Mouse (Mus musculus) E14TG2a.4 (cell line): Measurements from ENCODE around the gene Ube2g1.
A peak's percentile ranks its signal among the peaks of the same experiment; 100 is the strongest.

Experiments
- H3K27me3 ChIP-seq: 2 replicates; pipeline ENCODE4 v1.6.1; 2014; ENCODE audit warnings: low read length, control low read depth; ENCODE audit not compliant: insufficient read depth
- H3K36me3 ChIP-seq: 2 replicates; pipeline ENCODE4 v1.6.1; 2014; ENCODE audit warnings: low read length, control low read depth; ENCODE audit not compliant: insufficient read depth
- H3K4me1 ChIP-seq: replicated peaks from 2 replicates; pipeline ENCODE4 v1.6.1; 2014; ENCODE audit warnings: low read depth, low read length, control low read depth
- H3K4me3 ChIP-seq: replicated peaks from 2 replicates; pipeline ENCODE4 v1.5.1; 2014; ENCODE audit warnings: mild to moderate bottlenecking, low read length
- H3K9me3 ChIP-seq: 2 replicates; pipeline ENCODE4 v1.6.1; 2014; ENCODE audit warnings: low read length, control low read depth
- CTCF ChIP-seq: conservative IDR thresholded peaks from 2 replicates; pipeline ENCODE4 v1.5.1; 2014; ENCODE audit warnings: low read length
- NANOG ChIP-seq: IDR thresholded peaks from 2 replicates; pipeline ENCODE4 v1.6.1; 2014; ENCODE audit warnings: borderline replicate concordance, low read length, mixed read lengths
- POU5F1 ChIP-seq: IDR thresholded peaks from 2 replicates; pipeline ENCODE4 v1.6.1; 2014; ENCODE audit warnings: low read length, borderline replicate concordance

Ube2g1 gene

GRCm38 (mm10) chr11:72615931-72616330 is 8.8 kb downstream of the Ube2g1 start:
- no peaks in the 10 kb centered on the region for H3K9me3 ChIP-seq
- H3K4me3 ChIP-seq = no peak overlapping the region
- peaks cover 80% of the 10 kb centered on the region for H3K4me1 ChIP-seq
- peaks cover 21% of the 10 kb centered on the region for H3K36me3 ChIP-seq
- H3K27me3 ChIP-seq = no peaks in the 10 kb centered on the region
- TF ChIP-seq CTCF (no peak), NANOG (no peak), POU5F1 (no peak)

- Histone ChIP-seq H3K4me1 (peaks cover 69% of the 10 kb centered on the region), H3K9me3 (no peaks in the 10 kb centered on the region), H3K36me3 (peaks cover 24% of the 10 kb centered on the region), H3K27me3 (no peaks in the 10 kb centered on the region), H3K4me3 (no peak overlapping the region)
- TF ChIP-seq POU5F1 (no peak), CTCF (no peak), NANOG (no peak)
Measured at GRCm38 (mm10) chr11:72618476-72618875, 11.4 kb downstream of the Ube2g1 start.

GRCm38 (mm10) chr11:72642730-72643129 is 35.6 kb downstream of the Ube2g1 start:
- no peak overlapping the region for H3K4me3 ChIP-seq
- no peaks in the 10 kb centered on the region for H3K27me3 ChIP-seq
- no peaks in the 10 kb centered on the region for H3K9me3 ChIP-seq
- peaks cover 61% of the 10 kb centered on the region for H3K4me1 ChIP-seq
- no peaks in the 10 kb centered on the region for H3K36me3 ChIP-seq
- TF ChIP-seq NANOG (0 out of 2 replicates have a peak, but pooled peaks have one; percentile 8), CTCF (no peak), POU5F1 (no peak)

- 0 out of 2 replicates have a peak, but pooled peaks cover 3% of the 10 kb centered on the region for H3K36me3 ChIP-seq
- no peaks in the 10 kb centered on the region for H3K27me3 ChIP-seq
- no peak overlapping the region for H3K4me3 ChIP-seq
- H3K9me3 ChIP-seq = no peaks in the 10 kb centered on the region
- peaks cover 49% of the 10 kb centered on the region for H3K4me1 ChIP-seq
- TF ChIP-seq POU5F1 (no peak), CTCF (no peak), NANOG (no peak)
Measured at GRCm38 (mm10) chr11:72645386-72645785, 38.3 kb downstream of the Ube2g1 start.

GRCm38 (mm10) chr11:72650347-72650746 is 43.3 kb downstream of the Ube2g1 start:
- Histone ChIP-seq H3K36me3 (0 out of 2 replicates have a peak, but pooled peaks cover 3% of the 10 kb centered on the region), H3K4me3 (no peak overlapping the region), H3K27me3 (no peaks in the 10 kb centered on the region), H3K4me1 (peaks cover 12% of the 10 kb centered on the region), H3K9me3 (no peaks in the 10 kb centered on the region)
- TF ChIP-seq CTCF (no peak), POU5F1 (no peak), NANOG (no peak)

GRCm38 (mm10) chr11:72659918-72660317 is 52.8 kb downstream of the Ube2g1 start:
- TF ChIP-seq POU5F1 (no peak), CTCF (no peak; the same call in 1 of the 2 replicates), NANOG (no peak)
- Histone ChIP-seq H3K4me1 (peaks cover 1% of the 10 kb centered on the region; the same call in 1 of the 2 replicates), H3K9me3 (no peaks in the 10 kb centered on the region), H3K4me3 (no peak overlapping the region), H3K36me3 (peaks cover 6% of the 10 kb centered on the region), H3K27me3 (no peaks in the 10 kb centered on the region)

- peaks cover 9% of the 10 kb centered on the region for H3K36me3 ChIP-seq
- peaks cover 6% of the 10 kb centered on the region; the same call in 1 of the 2 replicates for H3K4me1 ChIP-seq
- TF ChIP-seq NANOG (no peak), CTCF (no peak), POU5F1 (no peak)
- H3K4me3 ChIP-seq = no peak overlapping the region
- H3K27me3 ChIP-seq = no peaks in the 10 kb centered on the region
- no peaks in the 10 kb centered on the region for H3K9me3 ChIP-seq
Measured at GRCm38 (mm10) chr11:72660359-72660758, 53.3 kb downstream of the Ube2g1 start.

GRCm38 (mm10) chr11:72664641-72665040 is 57.6 kb downstream of the Ube2g1 start:
- H3K27me3 ChIP-seq = no peaks in the 10 kb centered on the region
- H3K9me3 ChIP-seq = no peaks in the 10 kb centered on the region
- H3K36me3 ChIP-seq = peaks cover 18% of the 10 kb centered on the region
- TF ChIP-seq POU5F1 (no peak), CTCF (no peak), NANOG (no peak)
- peaks cover 26% of the 10 kb centered on the region for H3K4me1 ChIP-seq
- H3K4me3 ChIP-seq = no peak overlapping the region

GRCm38 (mm10) chr11:72670634-72671033 is 63.6 kb downstream of the Ube2g1 start:
- TF ChIP-seq POU5F1 = no peak
- TF ChIP-seq NANOG = no peak
- TF ChIP-seq CTCF = no peak
- Histone ChIP-seq H3K4me1 (peaks cover 33% of the 10 kb centered on the region), H3K4me3 (no peak overlapping the region), H3K36me3 (peaks cover 35% of the 10 kb centered on the region; the same call in 1 of the 2 replicates), H3K27me3 (no peaks in the 10 kb centered on the region), H3K9me3 (no peaks in the 10 kb centered on the region)
